Mouse (Mus musculus): Measurements from ENCODE around the gene Nck1. TPM values are rescaled to one million over a fixed set of nuclear protein-coding genes. Genes with fewer than 3 reads are reported as not detected.

Nck1 gene
- total RNA-seq, 2 experiments from 2014 or later, result 44.8 to 54.0 TPM

DNA sequence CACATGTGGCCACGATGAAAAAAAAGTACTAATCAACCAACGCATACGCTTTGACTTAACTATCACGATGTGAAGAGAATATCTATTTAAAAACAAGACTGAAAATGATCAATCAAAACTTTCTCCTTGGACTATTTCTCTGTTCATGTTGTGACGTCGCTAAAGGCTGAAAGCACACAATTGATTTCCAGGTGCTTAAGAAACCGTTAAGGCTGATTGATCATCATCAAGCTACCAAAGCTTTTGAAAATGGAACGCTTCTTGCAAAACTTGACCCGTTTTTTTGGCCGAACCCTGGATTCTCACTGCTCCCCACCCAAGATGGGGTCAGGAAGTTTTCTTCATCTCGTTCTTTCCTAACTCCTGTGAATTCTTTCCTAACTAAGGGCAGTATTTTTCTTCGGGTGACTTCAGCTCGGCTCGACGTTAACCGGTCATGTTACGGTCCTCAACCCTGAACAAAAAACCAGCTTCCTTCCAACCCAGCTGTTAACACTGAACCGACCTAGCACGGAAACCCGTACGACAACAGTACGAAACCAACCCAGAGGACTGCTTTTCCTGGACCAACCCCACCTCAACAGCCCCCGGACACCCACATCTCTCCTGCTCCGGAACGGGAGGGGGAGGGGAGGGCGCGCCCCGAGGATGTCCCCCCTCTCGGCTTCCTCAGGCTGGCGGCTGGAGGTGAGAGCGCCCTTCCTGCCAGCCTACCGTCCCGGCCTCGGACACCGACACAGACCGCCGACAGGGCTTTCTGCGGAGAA is 803 bp downstream of the Nck1 start:
- intact Hi-C loops (cut with DNase I), result loop anchor here (1.0 to 10.0 kb wide), 5 partner anchors 25 to 610 kb away; partner anchors contain the start of gene Msl2
- no peak for DNase-seq

DNA sequence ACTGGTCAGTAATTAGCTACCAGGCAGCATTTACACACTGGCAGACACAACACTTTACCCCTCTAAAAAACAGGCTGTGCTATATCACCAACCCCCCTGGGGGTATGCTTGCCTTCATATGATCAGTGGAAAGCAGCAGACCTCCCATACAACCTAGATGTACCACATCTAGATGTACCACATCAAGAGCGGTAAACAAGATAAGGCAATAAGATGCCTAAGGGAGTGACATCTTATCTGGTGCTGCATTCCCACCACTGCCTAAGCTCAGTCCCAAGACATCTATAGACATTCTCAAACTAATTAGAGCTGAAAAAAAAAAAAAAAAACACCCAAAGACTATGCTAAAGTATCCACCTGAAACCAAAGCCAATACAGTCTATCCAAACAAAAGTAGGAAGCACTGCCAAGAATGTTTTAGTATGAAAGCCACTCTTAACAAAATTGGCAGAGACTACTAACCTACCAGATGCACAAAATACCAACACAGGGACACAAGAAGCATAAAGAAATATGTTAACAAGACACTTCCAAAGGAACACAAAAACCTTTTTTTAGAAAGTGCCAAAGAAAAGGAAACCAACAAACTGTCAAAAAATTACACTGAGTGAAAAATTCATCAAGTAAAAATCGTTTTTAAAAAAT is 10.2 kb downstream of the Nck1 start:
- no peak for DNase-seq
- intact Hi-C loops (cut with DNase I), result no loop called here

DNA sequence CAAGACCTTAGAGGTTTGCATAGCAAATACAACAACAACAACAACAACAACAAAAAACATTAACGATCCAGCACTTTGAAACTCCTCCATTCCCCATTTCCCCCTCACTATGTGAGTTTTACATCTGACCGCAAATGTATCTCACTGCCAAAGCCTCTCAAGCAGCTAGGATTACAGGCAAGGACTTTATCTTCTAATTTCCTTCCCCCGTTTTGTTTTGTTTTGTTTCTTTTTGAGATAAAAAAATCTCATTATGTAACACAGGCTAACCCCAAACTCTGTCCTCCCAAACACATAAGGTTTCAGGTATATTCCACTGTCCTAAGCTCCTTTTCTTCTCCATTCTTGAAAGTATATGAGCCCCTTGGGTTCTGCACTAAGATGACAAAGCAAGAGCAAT is 11.2 kb downstream of the Nck1 start:
- DNase-seq, result no peak
- intact Hi-C loops (cut with DNase I), result no loop called here

DNA sequence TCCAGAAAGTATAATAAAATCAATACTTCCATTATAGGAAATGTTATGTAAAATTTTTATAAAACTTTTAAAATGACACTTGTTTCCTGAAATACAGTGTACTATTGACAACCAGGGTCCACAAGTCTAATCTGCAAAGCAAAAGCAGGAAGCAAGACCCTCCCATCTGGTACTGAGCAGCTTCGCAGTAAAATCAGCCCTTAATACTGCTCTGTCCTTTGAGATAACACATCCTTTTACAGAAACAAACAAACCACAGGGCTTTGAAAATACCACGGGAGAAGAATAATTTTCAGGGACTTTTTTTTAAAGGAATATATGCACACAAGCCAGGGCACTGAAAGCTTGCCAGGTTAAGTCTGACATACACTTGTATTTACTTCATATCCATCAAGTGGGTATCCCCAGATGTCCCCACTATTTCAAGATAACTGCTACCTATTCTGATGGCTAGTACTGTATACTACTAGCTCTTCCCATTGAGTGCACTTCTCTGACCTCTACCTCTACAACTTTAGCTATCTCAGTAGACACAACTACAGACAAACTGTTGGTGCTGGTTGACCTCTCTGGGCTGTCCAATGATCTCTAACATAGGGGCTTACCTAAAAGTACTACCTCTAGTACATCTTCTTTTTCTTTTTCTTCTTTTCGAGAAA is 13.0 kb downstream of the Nck1 start:
- intact Hi-C loops (cut with DNase I), result no loop called here
- no peak for DNase-seq

DNA sequence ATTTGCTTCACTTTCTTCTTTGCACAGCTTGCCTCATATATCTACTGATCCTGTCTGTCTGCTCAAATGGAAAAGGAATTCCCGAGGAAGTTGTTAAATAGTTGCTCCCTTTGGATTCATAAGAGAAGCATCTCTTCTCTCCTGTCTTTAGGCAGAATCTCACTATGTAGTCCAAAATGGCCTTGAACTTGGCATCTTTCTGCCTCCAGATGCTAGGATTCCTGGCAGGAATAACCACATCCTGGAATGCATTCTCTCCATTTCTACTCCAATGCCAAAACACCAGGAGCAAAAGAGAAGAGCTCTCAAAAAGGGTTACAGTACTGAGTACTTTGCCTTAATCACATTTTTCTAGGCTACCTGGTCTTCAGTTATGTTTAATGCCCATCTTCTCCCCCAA is 14.6 kb downstream of the Nck1 start:
- no peak for DNase-seq
- intact Hi-C loops (cut with DNase I), result no loop called here

DNA sequence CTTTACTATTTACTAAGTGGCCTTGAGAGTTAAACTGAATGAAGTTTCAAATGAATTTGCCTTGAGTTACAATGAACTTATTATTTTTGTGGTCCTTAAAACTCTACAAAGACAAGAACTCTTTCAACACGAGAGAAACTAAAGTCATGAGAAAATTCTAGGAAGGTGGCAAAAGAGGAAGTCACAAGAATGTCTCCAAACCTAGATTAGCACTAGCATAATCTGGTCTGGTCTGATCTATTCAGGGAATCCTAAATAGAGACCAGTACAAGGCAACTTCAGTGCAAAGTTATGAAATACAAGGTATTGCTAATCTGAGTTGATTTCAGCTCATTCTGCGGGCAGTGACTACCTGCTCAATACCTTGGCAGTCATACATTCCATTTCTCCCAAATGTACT is 20.7 kb downstream of the Nck1 start:
- DNase-seq, result no peak
- intact Hi-C loops (cut with DNase I), result no loop called here

DNA sequence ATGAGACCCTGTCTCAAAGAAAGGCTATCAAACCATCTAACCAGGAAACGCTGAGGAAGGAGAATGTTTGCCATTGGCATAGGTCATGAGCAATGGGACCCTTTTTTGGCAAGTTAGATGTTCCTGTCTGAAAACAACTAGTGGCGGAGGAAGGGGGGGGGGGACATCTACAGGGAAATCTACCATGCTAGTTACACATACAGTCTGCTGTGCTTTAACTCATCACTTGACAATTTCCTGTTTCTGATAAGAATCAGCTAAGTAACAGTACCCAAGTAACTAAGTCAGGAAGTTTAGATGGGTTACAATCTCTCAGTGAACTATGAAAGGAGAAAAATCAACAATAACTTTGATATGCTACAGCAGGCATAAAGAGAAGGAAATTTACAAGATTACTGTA is 23.9 kb downstream of the Nck1 start:
- intact Hi-C loops (cut with DNase I), result no loop called here
- no peak for DNase-seq

DNA sequence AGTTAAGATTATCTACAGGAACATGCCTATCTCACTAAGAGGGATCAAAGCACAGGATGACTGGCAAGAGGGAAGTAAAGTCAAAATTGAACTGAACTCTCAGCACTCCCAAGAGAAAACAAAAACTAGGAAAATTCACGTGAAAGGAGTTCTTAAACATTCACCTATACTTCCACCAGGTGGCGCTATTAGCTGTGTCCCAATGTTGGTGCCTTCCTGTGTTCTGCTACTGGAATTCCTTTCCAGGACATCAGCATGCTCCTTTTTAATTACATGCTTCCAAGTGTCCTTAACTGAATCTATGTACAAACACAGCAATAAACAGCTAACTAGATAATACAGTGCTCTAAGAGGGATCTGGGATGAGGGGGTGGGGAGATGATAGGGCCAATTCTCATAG is 25.3 kb downstream of the Nck1 start:
- peak; percentile 44 to 53 for DNase-seq
- intact Hi-C loops (cut with DNase I), result loop anchor here (1.0 to 2.0 kb wide), 4 partner anchors 25 to 396 kb away; no protein-coding TSS in a partner anchor

DNA sequence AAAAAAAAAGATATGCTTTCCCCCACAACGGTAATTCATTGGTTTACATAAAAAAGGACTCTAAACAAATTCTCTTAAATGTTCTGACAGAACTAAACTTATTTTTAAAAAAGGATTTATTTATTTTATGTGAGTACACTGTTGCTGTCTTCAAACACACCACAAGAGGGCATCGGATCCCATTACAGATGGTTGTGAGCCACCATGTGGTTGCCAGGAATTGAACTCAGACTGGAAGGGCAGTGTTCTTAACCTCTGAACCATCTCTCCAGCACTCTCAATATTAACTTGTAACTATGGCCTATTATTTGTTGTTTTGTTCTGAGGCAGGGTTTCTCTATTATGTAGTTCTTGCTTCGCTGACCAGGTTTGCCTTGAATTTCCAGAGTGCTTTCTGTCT is 25.9 kb downstream of the Nck1 start:
- intact Hi-C loops (cut with DNase I), result loop anchor here (1.0 to 2.0 kb wide), 4 partner anchors 25 to 397 kb away; no protein-coding TSS in a partner anchor
- DNase-seq, result no peak

DNA sequence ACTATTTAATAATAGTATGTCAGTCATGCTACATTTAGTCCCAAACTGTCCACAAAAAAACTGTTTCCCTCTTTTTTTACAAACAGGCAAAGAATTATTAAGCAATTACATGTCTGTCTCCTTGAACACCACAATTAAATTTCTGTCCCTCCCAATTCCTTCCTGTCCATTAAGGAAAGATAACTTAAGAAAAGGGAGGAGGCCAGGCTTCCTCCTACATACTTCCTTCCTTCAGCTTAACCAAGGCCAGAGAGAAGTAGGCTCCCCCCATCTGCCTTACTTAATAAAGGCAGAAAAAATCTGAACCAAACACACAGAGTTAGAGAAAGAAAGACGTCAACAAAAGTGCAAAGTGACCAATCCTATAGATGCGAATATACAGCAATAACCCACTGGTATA is 38.4 kb downstream of the Nck1 start:
- intact Hi-C loops (cut with DNase I), result loop anchor here (2.0 to 5.0 kb wide), 2 partner anchors 40 to 53 kb away; partner anchors contain the start of gene Nck1
- no peak for DNase-seq

DNA sequence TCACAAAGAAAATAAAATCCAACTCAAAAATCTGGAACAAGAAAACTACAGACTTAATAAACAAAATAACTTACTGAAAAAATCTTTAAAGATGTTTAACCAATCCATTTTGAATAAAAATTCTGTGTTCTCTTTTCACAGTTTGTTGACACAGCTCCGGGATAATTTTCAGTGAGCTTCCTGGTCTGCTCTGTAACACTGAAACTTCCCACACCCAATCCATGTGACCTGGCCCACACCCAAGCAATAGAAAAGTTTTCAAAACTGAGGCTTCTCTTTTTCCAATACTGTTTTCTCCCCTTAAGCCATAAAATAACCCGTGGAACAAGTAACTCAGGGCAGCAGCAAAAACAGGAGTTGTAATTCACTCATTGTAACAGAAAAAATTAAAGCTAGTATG is 39.3 kb downstream of the Nck1 start:
- intact Hi-C loops (cut with DNase I), result loop anchor here (2.0 to 5.0 kb wide), 2 partner anchors 41 to 52 kb away; partner anchors contain the start of gene Nck1
- peak; percentile 70 to 76 for DNase-seq

DNA sequence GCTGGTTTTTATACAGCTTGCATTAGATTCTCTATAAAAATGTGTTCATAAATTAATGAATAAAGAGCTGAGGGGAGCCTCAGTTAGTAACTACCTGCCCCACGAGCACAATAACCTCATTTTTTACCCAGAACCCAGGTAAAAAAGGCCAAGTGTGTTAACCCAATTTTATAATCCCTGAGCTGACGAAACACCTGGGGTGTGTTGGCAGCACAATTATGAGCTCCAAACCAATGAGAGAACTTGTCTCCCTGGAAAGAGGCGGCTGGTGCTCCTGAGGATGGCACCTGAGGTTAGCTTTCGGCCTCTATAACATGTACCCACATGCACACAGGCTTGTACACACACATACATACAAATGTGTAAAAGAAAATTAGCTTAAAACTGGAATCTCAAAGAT is 40.4 kb downstream of the Nck1 start:
- DNase-seq, result no peak
- intact Hi-C loops (cut with DNase I), result loop anchor here (1.0 to 5.0 kb wide), 2 partner anchors 36 to 42 kb away; partner anchors contain the start of gene Nck1

DNA sequence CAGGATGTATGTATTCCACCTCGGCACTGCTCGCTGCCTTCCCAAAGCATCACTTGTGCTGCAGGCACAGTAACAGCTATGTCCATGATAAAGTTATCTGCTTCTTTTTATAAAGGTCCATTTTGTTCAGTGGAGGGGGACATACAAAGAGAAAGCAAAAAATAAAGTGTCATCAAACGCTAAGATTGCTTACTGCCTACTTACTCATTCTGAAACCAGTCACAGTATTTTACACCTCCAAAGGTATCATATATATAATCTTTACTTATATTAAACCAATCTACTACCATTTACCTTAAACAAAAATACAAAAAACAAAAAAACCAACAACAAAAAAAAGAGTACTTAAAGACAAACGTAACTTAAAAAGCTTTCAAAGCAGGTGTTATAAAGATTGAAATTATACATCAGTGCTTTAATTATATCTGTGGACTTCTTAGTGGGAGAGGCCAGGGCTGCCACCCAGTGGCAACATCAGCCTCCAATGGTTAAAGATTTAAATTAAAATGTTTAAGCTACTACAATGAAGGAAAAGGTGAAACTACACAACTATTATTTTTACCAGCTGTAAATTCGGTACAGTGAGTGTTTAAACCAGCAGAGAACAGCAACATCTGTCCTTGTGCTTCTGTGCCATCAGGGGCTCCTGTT is 52.2 kb downstream of the Nck1 start:
- DNase-seq, result no peak
- intact Hi-C loops (cut with DNase I), result no loop called here

DNA sequence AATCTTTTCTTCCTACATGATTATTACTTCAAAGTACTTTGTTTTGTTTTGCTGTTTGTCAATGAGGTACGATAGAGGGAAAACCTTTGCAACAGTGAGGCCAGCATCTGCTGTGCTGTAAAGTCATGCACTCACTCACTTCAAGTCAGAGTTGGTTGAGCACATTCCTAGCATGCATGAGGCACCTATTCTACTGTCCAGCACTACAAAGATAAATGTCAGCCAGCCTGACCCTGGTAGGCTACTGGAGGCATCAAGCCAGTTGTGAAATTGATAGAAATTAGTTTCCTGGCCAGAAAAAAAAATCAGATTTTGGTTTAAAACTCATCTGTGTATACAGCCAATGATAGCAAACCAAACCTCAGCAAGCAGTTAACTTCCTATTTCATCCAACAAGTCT is 54.5 kb downstream of the Nck1 start:
- intact Hi-C loops (cut with DNase I), result no loop called here

DNA sequence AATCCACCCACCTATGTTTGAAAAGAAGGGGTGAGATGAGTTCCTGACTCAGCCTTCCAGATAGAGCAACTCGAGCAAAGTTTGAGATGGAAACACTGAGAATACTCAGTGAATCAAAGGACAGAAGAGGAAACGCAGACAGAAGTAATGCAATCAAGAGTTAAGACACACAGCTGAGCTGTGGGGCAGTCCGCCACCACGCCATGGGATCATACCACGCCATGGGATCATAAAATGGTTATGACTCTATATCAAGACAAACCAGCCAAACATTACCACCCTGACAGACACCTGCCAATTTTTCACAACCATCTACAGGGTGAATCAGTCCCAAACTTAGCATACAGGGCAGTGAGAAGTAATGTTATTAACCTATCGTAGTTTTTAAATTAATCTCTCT is 57.0 kb downstream of the Nck1 start:
- intact Hi-C loops (cut with DNase I), result loop anchor here (2.0 kb wide), 1 partner anchor 34 kb away; no protein-coding TSS in a partner anchor

More for the DNA sequence above, 54.5 kb downstream of the Nck1 start:
- no peak for DNase-seq

DNA sequence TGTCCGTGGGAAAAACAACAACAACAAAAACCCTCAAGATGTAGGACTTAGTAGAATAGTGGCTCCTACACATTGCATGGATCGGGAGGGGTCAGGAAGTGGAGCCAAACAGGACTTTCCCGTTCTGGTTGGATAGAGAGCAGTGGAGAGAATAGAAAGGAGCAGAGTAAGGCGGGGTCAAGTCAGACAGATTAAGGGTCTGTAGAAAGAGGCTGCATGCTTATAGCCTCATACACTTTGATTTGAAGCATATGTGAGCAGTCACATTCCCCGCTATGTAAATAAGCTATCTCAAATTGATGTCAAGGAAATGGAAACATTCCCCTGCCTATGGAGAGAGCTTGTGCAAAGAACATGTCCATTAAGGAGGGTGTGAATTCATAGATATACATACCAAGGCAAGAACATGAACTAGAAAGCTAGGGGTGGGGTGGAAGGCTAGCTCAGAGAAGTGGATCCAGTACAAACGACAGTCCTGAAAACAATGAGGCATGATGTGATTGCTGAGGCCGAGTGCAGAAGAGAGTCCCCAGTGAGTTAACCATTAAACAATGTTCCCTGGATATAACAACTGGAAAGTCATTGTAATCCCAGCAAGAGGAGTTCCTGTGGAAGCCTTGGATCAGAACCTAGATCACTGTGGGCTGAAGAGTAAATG is 57.7 kb downstream of the Nck1 start:
- no peak for DNase-seq
- intact Hi-C loops (cut with DNase I), result loop anchor here (2.0 kb wide), 1 partner anchor 33 kb away; no protein-coding TSS in a partner anchor

More for the DNA sequence above, 57.0 kb downstream of the Nck1 start:
- DNase-seq, result no peak

DNA sequence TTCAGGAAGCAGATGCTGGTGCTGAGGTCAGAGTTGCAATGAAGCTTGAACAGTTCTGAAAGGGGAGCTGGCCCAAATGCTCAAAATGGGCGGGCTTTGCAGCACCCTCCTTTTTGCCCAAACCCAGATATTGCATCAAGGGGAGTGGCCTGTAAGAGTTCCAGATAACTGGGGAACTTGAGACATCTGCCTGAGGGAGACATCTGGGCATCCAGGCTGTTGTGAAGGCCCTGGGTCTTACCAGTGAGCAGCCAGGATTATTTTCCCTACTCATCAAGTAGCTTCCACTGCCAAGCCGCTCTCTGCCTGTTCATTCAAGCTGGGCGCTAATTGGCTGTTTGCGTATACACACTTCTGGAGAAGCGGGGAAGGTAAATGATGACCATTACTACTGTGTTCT is 59.5 kb downstream of the Nck1 start, which contains the start of gene Il20rb:
Gene Il20rb (minus strand): TSS at position 358 of the 400 bp plus-strand sequence.
- intact Hi-C loops (cut with DNase I), result no loop called here
- DNase-seq, result no peak

DNA sequence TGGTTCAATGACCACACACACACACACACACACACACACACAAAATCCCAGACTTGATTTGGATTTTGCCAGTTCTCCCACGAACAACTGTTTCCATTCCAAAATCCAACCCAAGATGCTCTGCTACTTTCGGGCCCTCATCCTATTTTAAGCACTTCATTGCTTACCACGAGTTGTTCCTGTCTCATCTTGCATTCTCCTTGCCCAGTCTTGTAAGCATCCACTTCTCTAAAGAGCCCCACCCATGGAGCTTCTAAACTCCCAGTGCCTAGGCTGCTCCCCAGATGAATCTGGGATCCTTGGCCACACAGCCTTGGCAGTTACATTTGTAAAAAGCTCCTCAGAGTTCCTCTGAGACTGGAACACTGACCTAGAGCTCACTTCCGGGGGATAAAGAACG is 62.6 kb downstream of the Nck1 start:
- intact Hi-C loops (cut with DNase I), result no loop called here
- DNase-seq, result no peak

DNA sequence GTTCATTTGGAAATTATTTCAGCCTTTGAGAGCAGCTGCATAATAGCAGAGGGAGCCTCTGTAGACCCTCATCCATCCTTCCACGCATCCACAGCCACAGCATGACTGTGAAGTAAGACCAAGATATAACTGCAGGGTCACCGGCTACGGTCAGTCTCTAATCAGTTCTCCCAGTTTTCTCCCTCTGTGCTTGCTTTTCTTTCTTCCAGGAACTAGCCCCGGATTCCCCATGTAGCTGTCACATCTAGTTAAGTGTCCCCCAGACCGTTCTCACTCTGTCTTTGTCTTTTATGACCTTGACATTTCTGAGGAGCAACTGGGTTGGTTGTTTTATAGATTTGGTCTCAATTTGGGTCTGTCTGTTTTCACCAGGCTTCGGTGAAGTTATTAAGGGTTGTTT is 64.3 kb downstream of the Nck1 start:
- DNase-seq, result no peak
- intact Hi-C loops (cut with DNase I), result no loop called here

DNA sequence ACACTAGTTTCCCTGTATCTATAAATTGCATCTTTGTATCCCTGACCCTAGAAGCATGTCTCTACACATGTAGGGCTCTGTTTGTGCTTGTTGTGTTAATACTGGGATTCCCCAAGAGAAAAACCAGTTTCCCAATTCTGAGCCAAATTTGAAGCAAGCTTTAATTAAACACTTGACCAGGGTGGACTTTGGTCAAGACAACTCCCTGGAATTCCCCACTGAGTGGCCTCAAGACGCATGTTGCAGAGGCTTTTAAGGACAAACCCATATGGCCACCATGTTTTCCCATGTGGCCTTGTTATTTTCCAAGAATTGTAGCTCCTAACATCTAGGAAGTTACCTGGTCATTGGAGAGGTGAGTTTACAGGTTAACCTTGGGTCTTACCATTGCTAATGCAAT is 71.9 kb downstream of the Nck1 start:
- DNase-seq, result no peak
- intact Hi-C loops (cut with DNase I), result no loop called here
